11 mouse cellular contexts compared by ENCODE assay signal in genomic region chr8:123043941-123044340, GRCm38 (mm10). TPM values are rescaled to one million over a fixed set of nuclear protein-coding genes. Genes with fewer than 3 reads are reported as not detected.
DNase-seq lines count a peak whose midpoint lies in the region; ATAC-seq and TF ChIP-seq lines count a peak whose summit lies in the region.
"Had no signal": no experiment of that assay in that cellular context is flagged by ENCODE, and none has a peak within 500 bp of the region (broad histone marks: within the 10 kb centered on the region; RNA-seq: fewer than 3 reads in every experiment).

No protein-coding gene starts in this region.

- peak overlapping the region; percentile 18; the same call in 1 of the 2 replicates for H3K4me2 ChIP-seq in lung, embryonic 14.5 days
- H3K4me2 ChIP-seq in liver, embryonic 13.5 days: peak overlapping the region; percentile 90

- DNase-seq in lung, embryonic 14.5 days: no peak
- DNase-seq in lung, postnatal 14 days: no peak
- no peak for DNase-seq in liver, embryonic 13.5 days
- no peak for DNase-seq in T-cell, adult 2 months (ENCODE audit: low spot score)
- no peak for DNase-seq in urinary bladder, postnatal 36 days (ENCODE audit: low spot score in 2 of 2)
- DNase-seq: adrenal gland, postnatal 36 days; kidney, adult 11 months had no signal

- ATAC-seq in erythroblast, adult 5-6 weeks (replicated peaks; ENCODE audit: low FRiP score, poor library complexity, severe bottlenecking): no peak
- ATAC-seq in lung, embryonic 14.5 days (ENCODE audit: insufficient read depth): no peak
- no peak for ATAC-seq in liver, embryonic 13.5 days (ENCODE audit: low read depth)
- ATAC-seq: forebrain, embryonic 14.5 days had no signal

- peaks cover 34% of the 10 kb centered on the region for H3K36me3 ChIP-seq in erythroblast, embryonic 14.5 days (ENCODE audit: control insufficient read depth)
- H3K36me3 ChIP-seq in lung, embryonic 14.5 days (ENCODE audit: insufficient read depth): no peaks in the 10 kb centered on the region
- 0 out of 2 replicates have a peak, but pooled peaks cover 3% of the 10 kb centered on the region for H3K36me3 ChIP-seq in liver, embryonic 13.5 days
- H3K36me3 ChIP-seq in small intestine, adult 2 months (ENCODE audit: control insufficient read depth, insufficient read depth, low read length): peaks cover 3% of the 10 kb centered on the region; the same call in 1 of the 2 replicates

- no peaks in the 10 kb centered on the region for H3K9me3 ChIP-seq in erythroblast, embryonic 14.5 days (ENCODE audit: control insufficient read depth, low read length)
- H3K9me3 ChIP-seq in lung, embryonic 14.5 days (ENCODE audit: low read depth, low read length): no peaks in the 10 kb centered on the region
- no peaks in the 10 kb centered on the region for H3K9me3 ChIP-seq in liver, embryonic 13.5 days (replicated peaks)

- peak overlapping the region; percentile 98 for H3K4me3 ChIP-seq in erythroblast, embryonic 14.5 days (replicated peaks)
- H3K4me3 ChIP-seq in lung, embryonic 14.5 days (ENCODE audit: low read depth, low read length): 0 out of 2 replicates have a peak overlapping the region, but pooled peaks have one; percentile 100
- peak overlapping the region; percentile 100 for H3K4me3 ChIP-seq in liver, embryonic 13.5 days (replicated peaks)
- no peak overlapping the region for H3K4me3 ChIP-seq in small intestine, adult 2 months (ENCODE audit: low read depth, low read length)

- no peak overlapping the region for H3K27ac ChIP-seq in lung, embryonic 14.5 days (ENCODE audit: low read depth)
- H3K27ac ChIP-seq in liver, embryonic 13.5 days: no peak overlapping the region; the same call in 1 of the 2 replicates
- H3K27ac ChIP-seq in small intestine, adult 2 months (ENCODE audit: insufficient read depth, low read depth, low read length): peak overlapping the region; percentile 20; the same call in 1 of the 2 replicates

- H3K4me1 ChIP-seq in erythroblast, embryonic 14.5 days (ENCODE audit: control insufficient read depth): peaks cover 45% of the 10 kb centered on the region
- H3K4me1 ChIP-seq in lung, embryonic 14.5 days (ENCODE audit: insufficient read depth): peaks cover 17% of the 10 kb centered on the region
- H3K4me1 ChIP-seq in liver, embryonic 13.5 days (replicated peaks): peaks cover 48% of the 10 kb centered on the region
- peaks cover 35% of the 10 kb centered on the region for H3K4me1 ChIP-seq in small intestine, adult 2 months (ENCODE audit: control insufficient read depth, insufficient read depth, insufficient read length, low read length)

- TF ChIP-seq CTCF in lung, embryonic 14.5 days (IDR thresholded peaks at IDR 0.05; ENCODE audit: low read depth): no peak
- no peak for TF ChIP-seq CTCF in small intestine, adult 2 months (IDR thresholded peaks at IDR 0.05; ENCODE audit: extremely low read depth, insufficient read length, insufficient replicate concordance, low read depth, low read length)

- 74% methylated on average over 3 of the region's 3 CpGs for WGBS in lung, embryonic 14.5 days
- WGBS in liver, embryonic 13.5 days (ENCODE audit: insufficient replicate concordance): 80% methylated on average over 3 of the region's 3 CpGs
- WGBS in small intestine, adult 2 months: 47% methylated on average over 3 of the region's 3 CpGs

- H3K9ac ChIP-seq in lung, embryonic 14.5 days: no peak overlapping the region
- peak overlapping the region; percentile 97 for H3K9ac ChIP-seq in liver, embryonic 13.5 days

- no peak for TF ChIP-seq POLR2A in small intestine, adult 2 months (IDR thresholded peaks at IDR 0.05; ENCODE audit: low read depth, low read length)

- no peaks in the 10 kb centered on the region for H3K27me3 ChIP-seq in erythroblast, embryonic 14.5 days (ENCODE audit: control insufficient read depth)
- H3K27me3 ChIP-seq in lung, embryonic 14.5 days (ENCODE audit: insufficient read depth, low read length): no peaks in the 10 kb centered on the region
- H3K27me3 ChIP-seq in liver, embryonic 13.5 days: no peaks in the 10 kb centered on the region
- no peaks in the 10 kb centered on the region for H3K27me3 ChIP-seq in small intestine, adult 2 months (ENCODE audit: control insufficient read depth, insufficient read depth, low read length)

RNA-seq across cellular contexts. Expression of gene Ankrd11, which starts 1.9 kb away (rescaled TPM):
- polyA plus RNA-seq in erythroblast, embryonic 14.5 days (2012): 6.3 and 8.2 TPM in 2 replicates
- total RNA-seq in erythroblast, adult 5-6 weeks (2015; ENCODE audit: low replicate concordance): 39.3 and 53.4 TPM in 2 replicates
- 78.6 and 121 TPM in 2 replicates for total RNA-seq in erythroblast, adult 5-6 weeks (2017; ENCODE audit: low replicate concordance)
- 87.5 and 94.6 TPM in 2 replicates for polyA plus RNA-seq in lung, embryonic 14.5 days (2014; fragmentation: Nextera tagmentation; extraction: Ambion mirVana)
- 10.7 and 13.6 TPM in 2 replicates for polyA plus RNA-seq in liver, embryonic 13.5 days (2015; fragmentation: Nextera tagmentation; extraction: Ambion mirVana)
- polyA plus RNA-seq in small intestine, adult 2 months (2012; rRNA removed): 23.9 and 79.9 TPM in 2 replicates

RNA-seq across cellular contexts. Expression of gene Spg7, which starts 18.8 kb away (rescaled TPM):
- 5.5 and 6.3 TPM in 2 replicates for polyA plus RNA-seq in erythroblast, embryonic 14.5 days (2012)
- 10.6 and 14.4 TPM in 2 replicates for total RNA-seq in erythroblast, adult 5-6 weeks (2015; ENCODE audit: low replicate concordance)
- total RNA-seq in erythroblast, adult 5-6 weeks (2017; ENCODE audit: low replicate concordance): 15.2 and 37.6 TPM in 2 replicates
- polyA plus RNA-seq in lung, embryonic 14.5 days (2014; fragmentation: Nextera tagmentation; extraction: Ambion mirVana): 44.5 and 45.0 TPM in 2 replicates
- 25.3 and 25.7 TPM in 2 replicates for polyA plus RNA-seq in liver, embryonic 13.5 days (2015; fragmentation: Nextera tagmentation; extraction: Ambion mirVana)
- 54.1 and 132 TPM in 2 replicates for polyA plus RNA-seq in small intestine, adult 2 months (2012; rRNA removed)

RNA-seq across cellular contexts. Expression of gene Rpl13, which starts 58.2 kb away (rescaled TPM):
- polyA plus RNA-seq in erythroblast, embryonic 14.5 days (2012): 428 and 471 TPM in 2 replicates
- 279 and 298 TPM in 2 replicates for total RNA-seq in erythroblast, adult 5-6 weeks (2015; ENCODE audit: low replicate concordance)
- 472 and 492 TPM in 2 replicates for total RNA-seq in erythroblast, adult 5-6 weeks (2017; ENCODE audit: low replicate concordance)
- polyA plus RNA-seq in lung, embryonic 14.5 days (2014; fragmentation: Nextera tagmentation; extraction: Ambion mirVana): 1,722 and 1,770 TPM in 2 replicates
- polyA plus RNA-seq in liver, embryonic 13.5 days (2015; fragmentation: Nextera tagmentation; extraction: Ambion mirVana): 1,172 and 1,189 TPM in 2 replicates
- polyA plus RNA-seq in small intestine, adult 2 months (2012; rRNA removed): 2,280 and 2,994 TPM in 2 replicates
